Mouse (Mus musculus): ENCODE measurements around the gene Snrnp35. TPM values are rescaled to one million over a fixed set of nuclear protein-coding genes. Genes with fewer than 3 reads are reported as not detected.

Gene Snrnp35
- total and polyA plus RNA-seq, 2 experiments = 2.5 to 3.7 TPM

DNA sequence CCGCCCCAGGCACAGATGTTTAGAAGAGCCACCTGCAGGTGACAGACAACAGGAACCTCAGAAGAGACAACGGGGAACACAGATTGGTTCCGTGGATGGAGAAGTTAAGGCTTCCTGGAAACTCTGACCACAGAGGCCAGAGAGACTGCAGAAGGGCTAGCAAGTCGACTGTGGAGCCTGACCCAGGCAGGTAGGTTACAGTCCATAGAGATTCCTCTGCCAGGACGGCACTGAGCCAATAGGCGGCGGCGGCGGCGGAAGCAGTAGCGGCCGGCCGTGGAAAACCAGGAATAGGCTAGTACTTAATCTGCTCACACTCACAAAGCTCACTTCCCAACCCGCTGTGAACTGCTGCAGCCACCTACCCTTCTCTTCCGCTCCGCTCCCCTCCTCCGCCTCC is 53.8 kb downstream of the Snrnp35 start:
- H3K36me3 ChIP-seq (ENCODE audit: control insufficient read depth, insufficient read depth, low read length) = no peaks in the 10 kb centered on the region
- peak overlapping the region; percentile 24; the same call in 1 of the 2 replicates for H3K9ac ChIP-seq (ENCODE audit: low read depth, low read length)
- no peak overlapping the region for H3K4me3 ChIP-seq (ENCODE audit: insufficient read depth, low read depth, low read length)
- H3K4me1 ChIP-seq (ENCODE audit: control insufficient read depth, insufficient read depth, low read length) = peaks cover 1% of the 10 kb centered on the region; the same call in 1 of the 2 replicates
- H3K27me3 ChIP-seq (ENCODE audit: control insufficient read depth, insufficient read depth, low read length) = no peaks in the 10 kb centered on the region
- no peak overlapping the region for H3K27ac ChIP-seq (replicated peaks; ENCODE audit: insufficient read depth, low read depth, low read length)
- TF ChIP-seq CTCF (IDR thresholded peaks at IDR 0.05; ENCODE audit: low read depth, low read length) (no peak), POLR2A (IDR thresholded peaks at IDR 0.05; ENCODE audit: extremely low read depth, insufficient read depth, low read length) (no peak)
- 4% methylated on average over 15 of the region's 17 CpGs for WGBS
- DNase-seq (ENCODE audit: extremely low read depth, low read depth, low spot score) = peak; percentile 56
- H3K79me2 ChIP-seq (ENCODE audit: control insufficient read depth, insufficient read depth, low read length) = 0 out of 2 replicates have a peak, but pooled peaks cover under 1% of the 10 kb centered on the region

DNA sequence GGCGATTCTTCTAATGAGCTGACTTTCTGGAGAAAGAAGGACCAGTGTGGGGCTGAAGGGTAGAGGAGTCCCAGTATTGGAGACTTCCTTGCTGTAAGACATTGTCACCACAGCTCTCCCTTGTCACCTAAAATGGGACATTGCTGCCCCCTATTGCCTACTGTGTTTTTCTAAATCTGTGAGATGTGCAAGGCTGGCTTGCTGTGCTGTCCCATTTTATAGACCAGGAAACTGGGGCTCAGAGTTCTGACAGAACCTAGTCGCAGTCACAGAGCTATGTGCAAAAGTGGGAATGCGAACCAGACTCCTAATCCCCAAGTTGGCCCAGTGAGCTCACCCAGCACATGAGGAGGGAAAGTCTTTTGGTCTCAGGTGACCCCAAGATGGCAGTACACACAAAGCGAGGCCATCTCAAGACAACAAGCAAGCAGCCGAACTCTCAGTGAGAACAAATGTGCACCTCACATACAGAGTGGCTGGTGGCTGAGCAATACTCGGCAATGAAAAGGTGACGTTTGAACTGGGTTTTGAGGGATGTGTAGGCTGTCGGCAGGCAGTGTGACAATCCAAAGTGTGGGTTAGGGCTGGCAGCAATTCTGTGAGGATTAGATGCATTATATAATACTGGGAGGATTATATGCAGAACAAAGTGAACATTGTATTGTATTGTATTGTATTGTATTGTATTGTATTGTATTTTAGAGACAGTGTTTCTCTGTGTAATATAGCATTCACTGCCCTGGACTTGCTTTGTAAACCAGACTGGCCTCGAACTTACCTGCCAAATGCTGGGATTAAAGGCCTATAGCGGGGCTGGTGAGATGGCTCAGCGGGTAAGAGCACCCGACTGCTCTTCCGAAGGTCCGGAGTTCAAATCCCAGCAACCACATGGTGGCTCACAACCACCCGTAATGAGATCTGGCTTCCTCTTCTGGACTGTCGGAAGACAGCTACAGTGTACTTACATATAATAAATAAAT is 56.2 kb downstream of the Snrnp35 start:
- WGBS = 83% methylated on average over 16 of the region's 16 CpGs
- peak; percentile 66 for DNase-seq (ENCODE audit: extremely low read depth, low read depth, low spot score)
- Histone ChIP-seq H3K36me3 (ENCODE audit: control insufficient read depth, insufficient read depth, low read length) (peaks cover 10% of the 10 kb centered on the region), H3K4me1 (ENCODE audit: control insufficient read depth, insufficient read depth, low read length) (peaks cover 5% of the 10 kb centered on the region), H3K27me3 (ENCODE audit: control insufficient read depth, insufficient read depth, low read length) (no peaks in the 10 kb centered on the region), H3K9ac (ENCODE audit: low read depth, low read length) (no peak overlapping the region), H3K79me2 (ENCODE audit: control insufficient read depth, insufficient read depth, low read length) (peaks cover 12% of the 10 kb centered on the region; the same call in 1 of the 2 replicates), H3K4me3 (ENCODE audit: insufficient read depth, low read depth, low read length) (no peak overlapping the region), H3K27ac (replicated peaks; ENCODE audit: insufficient read depth, low read depth, low read length) (no peak overlapping the region)
- TF ChIP-seq POLR2A (IDR thresholded peaks at IDR 0.05; ENCODE audit: extremely low read depth, insufficient read depth, low read length) (no peak), CTCF (IDR thresholded peaks at IDR 0.05; ENCODE audit: low read depth, low read length) (peak; percentile 46; the same call in 1 of the 2 replicates)

DNA sequence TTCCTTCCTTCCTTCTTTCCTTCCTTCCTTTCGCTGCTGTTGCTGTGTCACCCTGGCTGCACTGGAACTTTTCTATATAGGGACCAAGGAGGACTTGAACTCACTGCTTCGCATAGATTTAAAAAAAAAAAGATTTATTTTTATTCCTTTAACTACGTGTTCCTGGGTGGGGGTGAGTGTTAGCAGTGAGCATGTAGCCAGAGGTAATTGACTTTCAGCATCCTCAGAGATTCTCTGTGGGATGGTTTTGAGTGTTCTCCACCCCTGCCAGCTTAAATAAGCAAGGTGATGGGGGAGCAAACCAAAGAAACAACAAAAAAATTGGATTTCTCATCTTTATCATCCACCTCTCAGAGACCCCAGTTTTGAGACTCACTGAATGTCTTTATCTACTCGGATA is 57.0 kb downstream of the Snrnp35 start:
- Histone ChIP-seq H3K27me3 (ENCODE audit: control insufficient read depth, insufficient read depth, low read length) (no peaks in the 10 kb centered on the region), H3K36me3 (ENCODE audit: control insufficient read depth, insufficient read depth, low read length) (peaks cover 18% of the 10 kb centered on the region), H3K4me1 (ENCODE audit: control insufficient read depth, insufficient read depth, low read length) (peaks cover 5% of the 10 kb centered on the region), H3K9ac (ENCODE audit: low read depth, low read length) (no peak overlapping the region), H3K27ac (replicated peaks; ENCODE audit: insufficient read depth, low read depth, low read length) (no peak overlapping the region), H3K79me2 (ENCODE audit: control insufficient read depth, insufficient read depth, low read length) (peaks cover 17% of the 10 kb centered on the region; the same call in 1 of the 2 replicates), H3K4me3 (ENCODE audit: insufficient read depth, low read depth, low read length) (no peak overlapping the region)
- TF ChIP-seq CTCF (IDR thresholded peaks at IDR 0.05; ENCODE audit: low read depth, low read length) (no peak), POLR2A (IDR thresholded peaks at IDR 0.05; ENCODE audit: extremely low read depth, insufficient read depth, low read length) (no peak)
- WGBS = 77% methylated on average over 4 of the region's 4 CpGs
- no peak for DNase-seq (ENCODE audit: extremely low read depth, low read depth, low spot score)

DNA sequence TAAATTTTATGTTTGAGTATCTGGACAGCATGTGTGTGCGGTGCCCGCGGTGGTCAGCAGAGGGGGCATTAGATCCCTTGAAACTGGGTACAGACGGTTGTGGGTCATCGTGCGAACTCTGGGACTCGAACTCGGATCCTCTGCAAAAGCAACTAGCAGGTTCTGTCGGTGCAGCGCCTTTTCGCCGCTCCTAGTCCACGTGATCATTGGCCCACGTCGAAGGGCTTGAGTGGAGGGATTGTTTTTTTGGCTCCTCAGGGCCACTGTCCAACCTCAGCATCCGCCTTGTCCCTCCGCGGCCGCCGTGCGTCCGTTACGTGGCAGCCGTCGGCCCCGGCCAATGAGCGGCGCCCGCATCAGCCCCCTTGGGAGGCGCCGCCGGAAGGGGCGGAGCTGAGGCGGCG is 57.5 kb downstream of the Snrnp35 start, which contains the start of gene Tmed2:
TSS of gene Tmed2 (plus strand) at position 313 of the 404 bp plus-strand sequence.
- peak within 1 kb of the TSS; percentile 89 for H3K27ac ChIP-seq (replicated peaks; ENCODE audit: insufficient read depth, low read depth, low read length)
- H3K36me3 ChIP-seq (ENCODE audit: control insufficient read depth, insufficient read depth, low read length) = peaks cover 23% of the 10 kb centered on the region
- peaks cover 21% of the 10 kb centered on the region; the same call in 1 of the 2 replicates for H3K79me2 ChIP-seq (ENCODE audit: control insufficient read depth, insufficient read depth, low read length)
- TF ChIP-seq POLR2A (IDR thresholded peaks at IDR 0.05; ENCODE audit: extremely low read depth, insufficient read depth, low read length) (no peak), CTCF (IDR thresholded peaks at IDR 0.05; ENCODE audit: low read depth, low read length) (no peak)
- peak; percentile 92 for DNase-seq (ENCODE audit: extremely low read depth, low read depth, low spot score)
- H3K9ac ChIP-seq (ENCODE audit: low read depth, low read length) = peak within 1 kb of the TSS; percentile 91
- peak within 1 kb of the TSS; percentile 86 for H3K4me3 ChIP-seq (ENCODE audit: insufficient read depth, low read depth, low read length)
- H3K4me1 ChIP-seq (ENCODE audit: control insufficient read depth, insufficient read depth, low read length) = peaks cover 5% of the 10 kb centered on the region
- WGBS = under 1% methylated on average over 35 of the region's 35 CpGs
- H3K27me3 ChIP-seq (ENCODE audit: control insufficient read depth, insufficient read depth, low read length) = no peaks in the 10 kb centered on the region

Other genes with a start within 250 kb of the Snrnp35 start
- gene Pitpnm2, start 233.4 kb upstream of the Snrnp35 start, total RNA-seq (2014; rRNA removed) = 10.6 and 13.9 TPM in 2 replicates
- gene Pitpnm2, start 233.4 kb upstream of the Snrnp35 start, polyA plus RNA-seq (2012; rRNA removed) = 25.5 and 30.3 TPM in 2 replicates
- gene Mphosph9, start 155.2 kb upstream of the Snrnp35 start, total RNA-seq (2014; rRNA removed) = 2.3 and 3.4 TPM in 2 replicates
- gene Mphosph9, start 155.2 kb upstream of the Snrnp35 start, polyA plus RNA-seq (2012; rRNA removed) = 0.54 and 1.1 TPM in 2 replicates
- gene 2810006K23Rik, start 155.0 kb upstream of the Snrnp35 start, total RNA-seq (2014; rRNA removed) = 6.3 and 7.3 TPM in 2 replicates
- 5.1 and 5.3 TPM in 2 replicates for gene 2810006K23Rik, start 155.0 kb upstream of the Snrnp35 start, polyA plus RNA-seq (2012; rRNA removed)
- gene Cdk2ap1, start 120.1 kb upstream of the Snrnp35 start, total RNA-seq (2014; rRNA removed) = 13.4 and 14.2 TPM in 2 replicates
- gene Cdk2ap1, start 120.1 kb upstream of the Snrnp35 start, polyA plus RNA-seq (2012; rRNA removed) = 33.5 and 38.2 TPM in 2 replicates
- gene Sbno1, start 57.1 kb upstream of the Snrnp35 start, total RNA-seq (2014; rRNA removed) = 33.1 and 36.6 TPM in 2 replicates
- 7.2 and 8.1 TPM in 2 replicates for gene Sbno1, start 57.1 kb upstream of the Snrnp35 start, polyA plus RNA-seq (2012; rRNA removed)
- 9.6 and 13.2 TPM in 2 replicates for gene Kmt5a, start 43.2 kb upstream of the Snrnp35 start, total RNA-seq (2014; rRNA removed)
- 14.7 and 15.1 TPM in 2 replicates for gene Kmt5a, start 43.2 kb upstream of the Snrnp35 start, polyA plus RNA-seq (2012; rRNA removed)
- 9.6 and 11.6 TPM in 2 replicates for gene Rilpl2, start 4.8 kb upstream of the Snrnp35 start, total RNA-seq (2014; rRNA removed)
- gene Rilpl2, start 4.8 kb upstream of the Snrnp35 start, polyA plus RNA-seq (2012; rRNA removed) = 10.1 and 10.4 TPM in 2 replicates
- 1.4 and 1.6 TPM in 2 replicates for gene Rilpl1, start 48.3 kb downstream of the Snrnp35 start, total RNA-seq (2014; rRNA removed)
- 0.97 and 2.0 TPM in 2 replicates for gene Rilpl1, start 48.3 kb downstream of the Snrnp35 start, polyA plus RNA-seq (2012; rRNA removed)
- 374 and 414 TPM in 2 replicates for gene Tmed2, start 57.6 kb downstream of the Snrnp35 start, total RNA-seq (2014; rRNA removed)
- gene Tmed2, start 57.6 kb downstream of the Snrnp35 start, polyA plus RNA-seq (2012; rRNA removed) = 124 and 135 TPM in 2 replicates
- 3.0 and 3.8 TPM in 2 replicates for gene Ddx55, start 69.7 kb downstream of the Snrnp35 start, total RNA-seq (2014; rRNA removed)
- 3.5 and 6.3 TPM in 2 replicates for gene Ddx55, start 69.7 kb downstream of the Snrnp35 start, polyA plus RNA-seq (2012; rRNA removed)
- gene Eif2b1, start 96.0 kb downstream of the Snrnp35 start, total RNA-seq (2014; rRNA removed) = 10.5 and 13.0 TPM in 2 replicates
- gene Eif2b1, start 96.0 kb downstream of the Snrnp35 start, polyA plus RNA-seq (2012; rRNA removed) = 12.0 and 13.2 TPM in 2 replicates
- 11.9 and 12.2 TPM in 2 replicates for gene Gtf2h3, start 96.0 kb downstream of the Snrnp35 start, total RNA-seq (2014; rRNA removed)
- 21.2 and 23.9 TPM in 2 replicates for gene Gtf2h3, start 96.0 kb downstream of the Snrnp35 start, polyA plus RNA-seq (2012; rRNA removed)
- 10.8 and 11.7 TPM in 2 replicates for gene Atp6v0a2, start 145.4 kb downstream of the Snrnp35 start, total RNA-seq (2014; rRNA removed)
- gene Atp6v0a2, start 145.4 kb downstream of the Snrnp35 start, polyA plus RNA-seq (2012; rRNA removed) = 16.4 and 18.0 TPM in 2 replicates
- gene Dnah10, start 242.0 kb downstream of the Snrnp35 start, total RNA-seq (2014; rRNA removed) = not detected in 2 replicates
- gene Dnah10, start 242.0 kb downstream of the Snrnp35 start, polyA plus RNA-seq (2012; rRNA removed) = 0.02 TPM in 1 of 2 replicates, not detected in the other